Mouse (Mus musculus): ENCODE data around the gene Olfr1502.
"Not testable (repeated sequence)": the region's sequence is repeated elsewhere in the genome, so short reads cannot be mapped to it uniquely, and the experiment has no call there.

The Olfr1502 gene

DNA sequence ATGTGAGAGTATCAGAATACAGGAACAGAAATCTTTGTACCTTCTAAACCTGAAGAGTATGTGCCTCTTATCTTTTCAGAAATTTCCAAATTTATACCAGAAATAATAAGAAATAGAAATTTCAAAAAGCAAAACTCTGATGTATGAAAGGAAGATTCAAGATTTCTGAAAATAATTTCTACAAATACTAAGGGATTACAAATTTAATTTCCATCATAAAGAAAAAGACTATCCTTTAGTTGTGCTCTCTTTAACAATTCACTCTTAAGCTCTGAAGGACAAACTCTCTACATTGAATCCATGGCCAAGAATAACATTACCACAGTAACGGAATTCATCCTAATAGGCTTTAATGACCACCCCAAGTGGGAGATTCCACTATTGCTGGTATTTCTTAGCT, at the start of gene Olfr1502:
Gene Olfr1502 (plus strand): TSS at position 301 of the 400 bp plus-strand sequence.
- DNase-seq = no peak

DNA sequence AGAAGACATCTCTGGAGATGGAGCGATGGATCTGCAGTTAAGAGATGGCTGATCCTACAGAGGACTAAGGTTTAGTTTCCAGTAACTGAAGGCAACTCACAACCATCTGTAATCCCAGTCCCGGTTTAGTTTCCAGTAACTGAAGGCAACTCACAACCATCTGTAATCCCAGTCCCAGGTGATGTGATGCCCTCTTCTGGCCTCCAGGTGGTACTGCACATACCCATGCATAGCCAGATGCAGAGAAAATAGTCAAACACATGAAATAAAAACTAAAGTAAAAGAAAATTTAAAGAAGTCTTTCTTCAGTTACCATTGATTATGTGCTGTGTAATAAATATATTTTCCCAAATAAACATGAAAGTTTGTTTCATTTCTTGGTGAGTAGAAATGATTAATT, 48.8 kb upstream of the Olfr1502 start:
- DNase-seq = no peak

DNA sequence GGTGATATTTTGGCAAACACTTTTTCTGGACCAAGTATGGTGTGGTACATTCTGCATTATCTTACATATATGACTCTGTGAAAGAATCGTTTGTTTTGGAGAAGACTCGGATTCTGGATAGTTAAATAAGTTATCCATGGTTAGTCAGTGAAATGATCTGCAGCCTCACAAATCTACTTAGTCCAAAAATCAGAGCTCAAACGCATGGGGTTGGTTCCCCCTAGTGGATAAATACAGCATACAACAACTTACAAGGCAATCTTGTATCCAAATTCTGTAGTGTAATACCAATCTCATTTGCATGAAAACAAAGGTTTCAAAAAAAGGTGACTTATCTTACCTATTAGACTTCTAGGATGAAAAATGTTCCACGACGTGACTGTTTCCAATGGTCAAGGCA, 42.8 kb upstream of the Olfr1502 start:
- DNase-seq = no peak

- DNase-seq = no peak
Measured at GRCm38 (mm10) chr19:13819347-13819746, 42.2 kb upstream of the Olfr1502 start, which contains the start of gene Olfr1499. Olfr1499 (minus strand) TSS chr19:13819447.

- DNase-seq = no peak
Measured at GRCm38 (mm10) chr19:13820847-13821246, 40.7 kb upstream of the Olfr1502 start.

DNA sequence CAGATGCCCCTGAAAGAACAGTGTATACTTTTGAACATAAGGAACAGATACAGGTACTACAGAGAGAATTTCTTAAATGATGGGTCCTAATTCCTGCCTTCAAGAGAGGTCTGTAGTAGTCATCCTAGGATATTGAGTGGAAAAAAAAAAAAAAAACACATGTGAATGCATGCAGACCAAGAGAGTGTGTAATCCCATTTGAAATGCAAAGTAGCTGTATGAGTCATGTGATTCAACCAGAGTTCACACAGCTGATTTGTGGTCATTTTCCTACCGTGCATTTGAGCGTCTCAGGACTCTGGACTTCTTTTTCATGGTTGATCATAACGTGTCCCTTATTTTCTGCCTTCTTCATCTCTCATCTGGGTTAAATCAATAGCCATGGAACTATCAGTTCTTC, 33.1 kb upstream of the Olfr1502 start:
- DNase-seq = no peak

- no peak for DNase-seq
Measured at GRCm38 (mm10) chr19:13830388-13830787, 31.2 kb upstream of the Olfr1502 start, which contains the start of gene Olfr1500. Olfr1500 (minus strand) TSS chr19:13830488.

GRCm38 (mm10) chr19:13850592-13850991, 11.0 kb upstream of the Olfr1502 start, which contains the start of gene Olfr1501:
Olfr1501 (minus strand) TSS chr19:13850692.
- not testable (repeated sequence) for DNase-seq

DNA sequence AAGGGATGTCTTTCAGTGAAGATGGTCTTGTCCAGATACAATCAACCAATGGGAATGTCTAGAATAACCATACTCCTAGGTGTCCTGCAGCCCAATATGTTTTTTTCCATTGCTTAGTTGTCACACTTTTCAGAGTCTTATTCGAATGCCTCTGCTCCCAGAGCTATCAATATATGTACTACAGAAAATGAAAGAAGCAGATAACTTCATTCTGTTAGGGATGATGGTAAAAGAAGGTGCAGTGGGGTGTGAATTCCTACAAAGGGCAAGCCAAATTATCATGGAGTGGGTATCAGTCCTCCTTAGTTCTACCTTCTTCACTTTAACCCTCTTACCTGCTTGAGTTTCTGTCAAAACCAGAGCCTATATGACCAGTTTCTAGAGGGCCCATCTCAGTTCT, 36.2 kb downstream of the Olfr1502 start, which contains the start of gene Olfr1504:
Gene Olfr1504 (minus strand): TSS at position 101 of the 400 bp plus-strand sequence.
- DNase-seq = no peak

All from liver (tissue).